Mouse (Mus musculus) left cerebral cortex, postnatal 36 days (tissue): Measurements from ENCODE around the gene Spef2. TPM values are rescaled to one million over a fixed set of nuclear protein-coding genes. Genes with fewer than 3 reads are reported as not detected.
"Not testable (repeated sequence)": the region's sequence is repeated elsewhere in the genome, so short reads cannot be mapped to it uniquely, and the experiment has no call there.

Source experiments
- DNase-seq, 2 experiments: peaks; one replicate each; pipeline ENCODE4 v3.0.0; 2021 to 2022; ENCODE audit warnings: low spot score in 2 of 2, mixed read lengths in 1 of 2
- intact Hi-C: fragments of 180-260 bp; cut with DNase I; formaldehyde crosslinking; loops from one replicate; pipeline ENCODE4 v1.15.1; 2025
- total RNA-seq, 2 experiments: library from RNA; stranded (reverse); gene quantifications; 2 replicates each; pipeline ENCODE4 v1.2.3; 2021

Spef2 gene
- total RNA-seq, 2 experiments from 2014 or later = 0.77 to 0.96 TPM

- no peak for DNase-seq
- intact Hi-C loops = no loop called here
These were observed 65.2 kb downstream of the Spef2 start for GRCm38 (mm10) chr15:9683485-9683884.

- DNase-seq = no peak
These were observed 71.2 kb downstream of the Spef2 start for GRCm38 (mm10) chr15:9677343-9678036.

DNA sequence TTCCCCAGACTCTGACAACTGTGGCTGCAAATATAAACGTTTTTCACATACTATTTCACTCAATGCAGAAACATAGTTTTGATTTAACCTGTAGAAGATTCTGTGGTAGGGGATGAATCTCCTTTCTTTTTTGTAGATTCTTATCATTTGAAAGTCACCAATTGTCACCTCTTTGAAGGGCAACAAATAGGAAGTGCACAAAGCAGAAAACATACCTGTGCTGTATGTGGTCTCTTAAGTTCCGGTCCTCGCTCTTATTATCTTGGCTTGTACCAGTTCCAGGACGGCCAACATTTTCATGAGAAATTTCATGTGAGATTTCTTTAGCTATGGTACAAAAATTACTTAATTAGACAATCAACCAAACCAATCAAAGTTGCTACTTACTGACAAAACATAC, 80.1 kb downstream of the Spef2 start:
- no peak for DNase-seq
- intact Hi-C loops = no loop called here

More at GRCm38 (mm10) chr15:9677343-9678036, 71.2 kb downstream of the Spef2 start:
- intact Hi-C loops = no loop called here

- DNase-seq, intact Hi-C loops: not testable (repeated sequence)
These were observed 83.7 kb downstream of the Spef2 start for GRCm38 (mm10) chr15:9664948-9665347.

- no peak for DNase-seq
- intact Hi-C loops = no loop called here
These were observed 87.5 kb downstream of the Spef2 start for GRCm38 (mm10) chr15:9661215-9661614.

DNA sequence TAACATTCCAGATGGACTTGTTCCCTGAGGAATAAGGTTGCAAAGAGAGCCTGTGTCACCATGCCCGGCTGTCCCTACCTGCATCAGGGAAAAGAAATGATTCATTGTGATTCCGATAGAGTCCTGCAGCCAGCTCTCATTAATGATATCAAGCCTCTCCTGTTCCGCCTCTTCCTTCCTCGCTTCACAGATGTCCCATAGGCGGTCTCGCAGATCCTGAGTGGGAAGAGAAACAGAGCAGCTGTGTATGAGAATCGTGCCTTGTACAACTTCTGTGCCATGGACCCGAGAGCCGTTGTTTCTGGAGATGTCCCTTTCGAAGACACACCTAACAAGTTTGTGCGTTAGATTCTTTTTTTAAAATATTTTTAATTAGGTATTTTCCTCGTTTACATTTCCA, 114.2 kb downstream of the Spef2 start:
- intact Hi-C loops = no loop called here
- DNase-seq = peak; percentile 4 to 7

GRCm38 (mm10) chr15:9631657-9632056, 117.0 kb downstream of the Spef2 start:
- intact Hi-C loops = no loop called here
- DNase-seq = no peak

GRCm38 (mm10) chr15:9629660-9630059, 119.0 kb downstream of the Spef2 start:
- intact Hi-C loops = no loop called here
- no peak for DNase-seq

GRCm38 (mm10) chr15:9624619-9625018, 124.0 kb downstream of the Spef2 start:
- intact Hi-C loops = no loop called here
- no peak for DNase-seq

DNA sequence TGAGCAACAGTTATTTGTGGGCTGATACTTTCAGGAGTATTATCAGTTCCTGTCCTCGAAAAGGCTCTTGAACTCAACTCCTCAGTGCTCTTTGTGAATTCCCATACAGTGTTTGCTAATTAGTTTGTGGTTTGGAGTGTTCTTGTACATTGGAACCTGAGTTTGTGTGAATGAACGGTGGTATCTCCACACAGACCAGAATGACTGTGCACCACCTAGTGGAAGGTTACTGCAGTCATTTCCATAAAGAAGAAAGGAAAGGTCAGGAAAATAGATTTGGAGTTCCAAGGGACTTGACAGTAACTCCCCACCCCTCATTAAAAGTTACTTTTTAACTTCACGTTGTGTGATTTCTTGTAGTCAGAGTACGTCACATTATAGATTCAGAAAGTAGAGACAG, 140.5 kb downstream of the Spef2 start:
- intact Hi-C loops = loop anchor here (10.0 kb wide), 1 partner anchor 153 kb away; no protein-coding TSS in a partner anchor
- DNase-seq = no peak

GRCm38 (mm10) chr15:9600088-9600455, 148.6 kb downstream of the Spef2 start:
- DNase-seq = no peak
- intact Hi-C loops = loop anchor here (10.0 kb wide), 1 partner anchor 145 kb away; no protein-coding TSS in a partner anchor

- DNase-seq = no peak
- intact Hi-C loops = loop anchor here (10.0 kb wide), 1 partner anchor 145 kb away; no protein-coding TSS in a partner anchor
These were observed 149.1 kb downstream of the Spef2 start for GRCm38 (mm10) chr15:9599382-9600087.

GRCm38 (mm10) chr15:9596298-9597060, 152.2 kb downstream of the Spef2 start:
- intact Hi-C loops = no loop called here
- no peak for DNase-seq

DNA sequence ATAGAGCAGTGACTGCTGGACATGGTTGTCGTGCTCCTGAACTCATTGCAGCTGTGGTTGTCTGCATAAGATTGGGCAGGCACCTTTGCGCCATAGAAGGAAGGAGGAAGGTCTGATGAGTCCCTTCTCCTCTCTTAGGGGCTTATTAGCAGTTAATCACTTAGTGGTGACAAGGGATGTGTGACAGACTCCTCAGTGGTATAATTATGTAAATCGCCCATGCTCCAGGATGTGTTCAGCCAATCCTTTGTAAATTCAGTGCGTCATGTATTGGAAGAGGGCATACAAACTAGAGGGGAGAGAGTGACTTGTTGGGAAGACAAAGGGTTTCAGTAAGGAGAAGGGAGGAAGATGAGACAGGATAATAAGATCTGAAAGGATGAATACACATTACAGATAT, 158.7 kb downstream of the Spef2 start:
- no peak for DNase-seq
- intact Hi-C loops = no loop called here

- intact Hi-C loops = no loop called here
- DNase-seq = no peak
These were observed 168.0 kb downstream of the Spef2 start for GRCm38 (mm10) chr15:9580470-9581280.

- no peak for DNase-seq
- intact Hi-C loops = no loop called here
These were observed 171.4 kb downstream of the Spef2 start for GRCm38 (mm10) chr15:9577303-9577702.

GRCm38 (mm10) chr15:9574796-9575195, 173.9 kb downstream of the Spef2 start:
- no peak for DNase-seq
- intact Hi-C loops = no loop called here

DNA sequence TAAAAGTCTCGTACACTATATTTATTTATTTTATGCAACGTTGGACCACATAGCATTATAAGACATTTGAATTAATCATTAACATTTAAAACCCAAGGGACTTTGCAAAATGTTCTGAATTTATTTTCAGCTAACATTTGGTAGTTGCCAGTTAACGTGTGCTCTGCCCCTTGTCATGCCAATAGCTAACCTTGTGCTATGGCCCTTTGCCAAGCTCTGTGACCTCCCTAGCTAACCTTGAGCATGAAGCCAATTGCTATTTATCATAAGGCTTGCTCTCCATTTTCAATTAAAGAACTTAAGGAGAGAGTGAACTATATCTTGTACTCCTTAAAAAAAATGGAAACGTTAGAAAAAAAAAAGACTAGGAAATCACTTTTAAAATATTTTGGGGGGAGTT, 175.3 kb downstream of the Spef2 start:
- DNase-seq = no peak
- intact Hi-C loops = no loop called here

DNA sequence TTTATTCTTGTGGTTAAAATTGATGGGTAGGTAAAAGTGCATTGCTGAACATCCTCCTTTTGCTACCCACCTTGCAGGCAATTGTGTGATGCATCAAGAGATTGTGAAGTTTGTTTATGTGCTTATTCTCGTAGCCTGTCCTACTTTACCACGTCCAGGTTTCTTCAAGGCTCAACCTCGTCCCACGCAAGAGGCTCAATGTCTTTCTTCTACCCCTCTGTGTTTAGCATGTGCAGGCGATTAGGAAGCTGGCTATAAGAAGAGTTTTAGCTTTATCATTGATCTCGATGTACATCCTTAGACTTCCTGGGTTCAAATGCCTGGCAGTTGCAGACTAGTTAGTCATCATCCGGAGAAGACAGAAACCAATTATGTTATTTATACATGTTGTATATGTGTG, 176.0 kb downstream of the Spef2 start:
- DNase-seq = no peak
- intact Hi-C loops = no loop called here

- DNase-seq = no peak
- intact Hi-C loops = no loop called here
These were observed 176.8 kb downstream of the Spef2 start for GRCm38 (mm10) chr15:9571896-9572295.
